Mouse (Mus musculus) left cerebral cortex, adult 2 months (tissue): ENCODE data around the gene Xk. TPM values are rescaled to one million over a fixed set of nuclear protein-coding genes. Genes with fewer than 3 reads are reported as not detected.
"Not testable (repeated sequence)": the region's sequence is repeated elsewhere in the genome, so short reads cannot be mapped to it uniquely, and the experiment has no call there.

Experiments used
- DNase-seq, 2 experiments: peaks; one replicate each; pipeline ENCODE4 v3.0.0; 2021 to 2022; ENCODE audit warnings: low spot score in 2 of 2, mixed read lengths in 1 of 2; ENCODE audit errors: extremely low spot score in 1 of 2
- H3K27ac ChIP-seq: fragments of 200-600 bp; 2 replicates; pipeline ENCODE4 v1.8.1; 2022
- H3K4me3 ChIP-seq: fragments of 200-600 bp; 2 replicates; pipeline ENCODE4 v1.8.1; 2022
- CTCF ChIP-seq: fragments of 200-600 bp; IDR thresholded peaks from 2 replicates; pipeline ENCODE4 v1.8.1; 2022; ENCODE audit warnings: antibody characterized with exemption, mild to moderate bottlenecking, moderate library complexity
- intact Hi-C: fragments of 180-260 bp; cut with DNase I; formaldehyde crosslinking; loops from one replicate; pipeline ENCODE4 v1.15.1; 2025
- total RNA-seq, 2 experiments: library from RNA; stranded (reverse); gene quantifications; 2 replicates each; pipeline ENCODE4 v1.2.3; 2021

Xk gene
- total RNA-seq, 2 experiments from 2014 or later: 15.2 to 16.6 TPM

- H3K4me3 ChIP-seq: no peak overlapping the region
- no peak for DNase-seq
- H3K27ac ChIP-seq: no peak overlapping the region
- TF ChIP-seq CTCF: no peak
- intact Hi-C loops: no loop called here
These were observed 1.4 kb upstream of the Xk start for GRCm38 (mm10) chrX:9271112-9271511.

GRCm38 (mm10) chrX:9271947-9272459 lies 553 bp upstream of the Xk start:
- intact Hi-C loops: no loop called here

GRCm38 (mm10) chrX:9273377-9274002 lies 934 bp downstream of the Xk start:
- intact Hi-C loops: no loop called here
- peak overlapping the region; percentile 64; the same call in 1 of the 2 replicates for H3K27ac ChIP-seq

More at GRCm38 (mm10) chrX:9271947-9272459, 553 bp upstream of the Xk start:
- Histone ChIP-seq H3K4me3 (peak overlapping the region; percentile 61), H3K27ac (0 out of 2 replicates have a peak overlapping the region, but pooled peaks have one; percentile 64)
- TF ChIP-seq CTCF: no peak
- no peak for DNase-seq

GRCm38 (mm10) chrX:9274321-9274720 lies 1.8 kb downstream of the Xk start:
- no peak for TF ChIP-seq CTCF
- intact Hi-C loops: no loop called here
- no peak for DNase-seq
- Histone ChIP-seq H3K27ac (no peak overlapping the region), H3K4me3 (no peak overlapping the region)

More at GRCm38 (mm10) chrX:9273377-9274002, 934 bp downstream of the Xk start:
- H3K4me3 ChIP-seq: peak overlapping the region; percentile 61
- no peak for TF ChIP-seq CTCF
- DNase-seq: no peak

GRCm38 (mm10) chrX:9283464-9283863 lies 10.9 kb downstream of the Xk start, which contains the start of gene H2al1m:
TSS of gene H2al1m (plus strand) at chrX:9283764.
- intact Hi-C loops, H3K27ac ChIP-seq, DNase-seq, H3K4me3 ChIP-seq: not testable (repeated sequence)

GRCm38 (mm10) chrX:9293140-9293829 lies 20.7 kb downstream of the Xk start:
- H3K4me3 ChIP-seq, intact Hi-C loops, H3K27ac ChIP-seq, DNase-seq: not testable (repeated sequence)

- no peak for DNase-seq
- intact Hi-C loops: no loop called here
These were observed 25.9 kb downstream of the Xk start for GRCm38 (mm10) chrX:9298413-9298864.

GRCm38 (mm10) chrX:9302791-9303190 lies 30.2 kb downstream of the Xk start:
- DNase-seq: no peak
- H3K4me3 ChIP-seq: no peak overlapping the region
- no peak overlapping the region for H3K27ac ChIP-seq
- TF ChIP-seq CTCF: no peak
- intact Hi-C loops: no loop called here

More at GRCm38 (mm10) chrX:9298413-9298864, 25.9 kb downstream of the Xk start:
- no peak overlapping the region for H3K4me3 ChIP-seq
- H3K27ac ChIP-seq: no peak overlapping the region
- no peak; the same call in none of the 2 replicates for TF ChIP-seq CTCF

GRCm38 (mm10) chrX:9303455-9303854 lies 30.9 kb downstream of the Xk start:
- Histone ChIP-seq H3K4me3 (no peak overlapping the region), H3K27ac (no peak overlapping the region)
- DNase-seq: no peak
- TF ChIP-seq CTCF: no peak
- intact Hi-C loops: no loop called here

GRCm38 (mm10) chrX:9316457-9316856 lies 43.9 kb downstream of the Xk start:
- DNase-seq, H3K4me3 ChIP-seq, intact Hi-C loops, H3K27ac ChIP-seq: not testable (repeated sequence)

GRCm38 (mm10) chrX:9327954-9328353 lies 55.4 kb downstream of the Xk start:
- intact Hi-C loops, H3K4me3 ChIP-seq, DNase-seq: not testable (repeated sequence)

GRCm38 (mm10) chrX:9332366-9332962 lies 59.9 kb downstream of the Xk start:
- DNase-seq, intact Hi-C loops, H3K27ac ChIP-seq, H3K4me3 ChIP-seq: not testable (repeated sequence)

More at GRCm38 (mm10) chrX:9327954-9328353, 55.4 kb downstream of the Xk start:
- H3K27ac ChIP-seq: not testable (repeated sequence)
